Mouse (Mus musculus) skeletal muscle tissue, postnatal 0 days (tissue): ENCODE results near the gene Slitrk2. TPM values are rescaled to one million over a fixed set of nuclear protein-coding genes. Genes with fewer than 3 reads are reported as not detected.

Source experiments
- polyA plus RNA-seq: library from polyadenylated mRNA; unstranded; fragments of >200 nt; fragmentation: Nextera tagmentation; extraction: Ambion mirVana; gene quantifications from 2 replicates; pipeline ENCODE4 v1.2.1, GENCODE M21; 2015

Gene Slitrk2
- 1.2 and 1.3 TPM in 2 replicates for polyA plus RNA-seq

DNA sequence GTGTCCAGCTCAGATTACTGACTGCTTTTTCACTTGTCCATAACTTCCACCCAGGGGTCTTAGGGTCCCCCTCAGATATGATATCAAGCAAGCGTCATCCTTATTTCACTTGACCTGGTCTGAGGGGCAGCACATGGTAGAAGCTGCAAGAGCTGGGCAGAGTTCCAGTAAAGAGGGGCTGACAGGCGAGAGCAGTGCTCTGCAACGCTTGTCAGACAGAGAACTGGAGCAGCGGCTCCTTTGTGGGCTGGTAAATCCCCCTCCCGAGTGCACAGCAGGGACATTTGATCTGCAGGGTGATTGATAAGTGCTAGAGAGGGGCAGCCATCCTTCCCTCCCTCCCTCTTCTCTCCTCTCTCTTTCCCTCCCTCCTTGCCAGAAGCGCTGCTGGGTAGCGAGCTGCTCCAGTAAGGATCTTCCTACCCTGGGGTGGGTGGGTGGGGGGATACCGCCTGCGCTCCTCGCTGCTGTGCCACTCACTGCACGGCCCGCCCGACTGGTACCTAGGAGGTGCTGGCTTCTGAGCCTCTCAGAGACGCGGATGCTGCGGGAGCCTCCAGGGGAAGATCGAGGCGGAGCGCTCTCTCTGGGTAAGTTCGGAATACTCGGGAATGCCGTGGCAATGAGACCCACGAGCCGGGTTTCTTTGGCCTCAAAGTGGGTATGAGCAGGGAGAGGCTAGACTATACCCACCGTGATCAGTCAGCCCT is at the start of gene Slitrk2:
Gene Slitrk2, plus strand, starts transcription at position 408 of the 710 bp plus-strand sequence.

